Mouse (Mus musculus) ES-Bruce4 (cell line): ENCODE measurements around the gene Hoxc11. TPM values are rescaled to one million over a fixed set of nuclear protein-coding genes. Genes with fewer than 3 reads are reported as not detected.
A peak's percentile ranks its signal among the peaks of the same experiment; 100 is the strongest.

ENCODE experiments used
- H3K27ac ChIP-seq: 2 replicates; pipeline ENCODE4 v1.5.1; 2012; ENCODE audit warnings: low read length, inconsistent platforms; ENCODE audit not compliant: insufficient read depth
- H3K27me3 ChIP-seq: 2 replicates; pipeline ENCODE4 v1.6.1; 2012; ENCODE audit warnings: mild to moderate bottlenecking, low read length, inconsistent platforms; ENCODE audit not compliant: control insufficient read depth, poor library complexity, insufficient read depth, severe bottlenecking
- H3K36me3 ChIP-seq: 2 replicates; pipeline ENCODE4 v1.6.1; 2012; ENCODE audit warnings: inconsistent platforms, mild to moderate bottlenecking, low read length, moderate library complexity; ENCODE audit not compliant: control insufficient read depth, poor library complexity, insufficient read depth, severe bottlenecking
- H3K4me1 ChIP-seq: one replicate; pipeline ENCODE4 v1.8.1; 2011; ENCODE audit warnings: low read length; ENCODE audit not compliant: control insufficient read depth, insufficient read depth
- H3K4me3 ChIP-seq: 2 replicates; pipeline ENCODE4 v1.5.1; 2011; ENCODE audit warnings: low read depth, mild to moderate bottlenecking, low read length
- H3K9ac ChIP-seq: 2 replicates; pipeline ENCODE4 v1.6.1; 2012; ENCODE audit warnings: low read depth, mild to moderate bottlenecking, inconsistent platforms; ENCODE audit not compliant: poor library complexity, severe bottlenecking
- H3K9me3 ChIP-seq: replicated peaks from 2 replicates; pipeline ENCODE4 v1.6.1; 2012; ENCODE audit warnings: mild to moderate bottlenecking, low read length, inconsistent platforms; ENCODE audit not compliant: control insufficient read depth, poor library complexity, insufficient read depth, severe bottlenecking
- CTCF ChIP-seq: IDR thresholded peaks from one replicate; pipeline ENCODE4 v1.8.1; 2011; ENCODE audit warnings: low read depth, low read length
- EP300 ChIP-seq: IDR thresholded peaks from 2 replicates; pipeline ENCODE4 v1.6.1; 2011; ENCODE audit warnings: low read depth, low read length; ENCODE audit not compliant: insufficient read depth
- POLR2A ChIP-seq: IDR thresholded peaks from one replicate; pipeline ENCODE4 v1.8.1; 2011; ENCODE audit warnings: low read length; ENCODE audit not compliant: insufficient read depth
- polyA plus RNA-seq: library from polyadenylated mRNA; stranded (reverse); fragments of >200 nt; gene quantifications from 2 replicates; pipeline ENCODE4 v1.2.4, GENCODE M21; 2011; ENCODE audit warnings: low read depth; ENCODE audit not compliant: missing spikeins, insufficient read depth, insufficient read length

The Hoxc11 gene
- polyA plus RNA-seq, 1 experiment, result not detected

- H3K4me3 ChIP-seq, result peak within 1 kb of the TSS; percentile 44
- no peaks in the 10 kb centered on the region for H3K4me1 ChIP-seq
- H3K9ac ChIP-seq, result no peak within 1 kb of the TSS
- H3K27ac ChIP-seq, result no peak within 1 kb of the TSS
- no peaks in the 10 kb centered on the region for H3K36me3 ChIP-seq
- no peak for TF ChIP-seq POLR2A
- no peak for TF ChIP-seq CTCF
- TF ChIP-seq EP300, result no peak
- H3K9me3 ChIP-seq, result no peaks in the 10 kb centered on the region
- H3K27me3 ChIP-seq, result peaks cover 43% of the 10 kb centered on the region
These were observed 13.0 kb downstream of the Hoxc11 start, which contains the start of gene Hoxc5 for GRCm38 (mm10) chr15:102967312-102967510. Hoxc5 (plus strand) TSS chr15:102967443.

GRCm38 (mm10) chr15:102967511-102968397 is 13.5 kb downstream of the Hoxc11 start:
- Histone ChIP-seq H3K4me3 (no peak overlapping the region), H3K4me1 (no peaks in the 10 kb centered on the region), H3K9ac (no peak overlapping the region), H3K9me3 (no peaks in the 10 kb centered on the region), H3K27me3 (peaks cover 45% of the 10 kb centered on the region), H3K36me3 (no peaks in the 10 kb centered on the region), H3K27ac (no peak overlapping the region)
- TF ChIP-seq CTCF (no peak), EP300 (no peak), POLR2A (no peak)

GRCm38 (mm10) chr15:102969296-102969695 is 15.1 kb downstream of the Hoxc11 start:
- Histone ChIP-seq H3K27ac (no peak overlapping the region), H3K27me3 (peaks cover 44% of the 10 kb centered on the region), H3K9ac (no peak overlapping the region), H3K36me3 (no peaks in the 10 kb centered on the region), H3K4me3 (no peak overlapping the region), H3K4me1 (no peaks in the 10 kb centered on the region), H3K9me3 (no peaks in the 10 kb centered on the region)
- TF ChIP-seq CTCF (no peak), EP300 (no peak), POLR2A (no peak)

GRCm38 (mm10) chr15:102970740-102971139 is 16.5 kb downstream of the Hoxc11 start:
- no peaks in the 10 kb centered on the region for H3K9me3 ChIP-seq
- H3K36me3 ChIP-seq, result no peaks in the 10 kb centered on the region
- H3K4me1 ChIP-seq, result no peaks in the 10 kb centered on the region
- H3K27ac ChIP-seq, result no peak overlapping the region
- no peak overlapping the region for H3K4me3 ChIP-seq
- TF ChIP-seq POLR2A (no peak), CTCF (no peak), EP300 (no peak)
- H3K9ac ChIP-seq, result no peak overlapping the region
- H3K27me3 ChIP-seq, result peaks cover 43% of the 10 kb centered on the region

GRCm38 (mm10) chr15:102972254-102972653 is 18.0 kb downstream of the Hoxc11 start:
- no peaks in the 10 kb centered on the region for H3K36me3 ChIP-seq
- no peak for TF ChIP-seq POLR2A
- no peak for TF ChIP-seq EP300
- TF ChIP-seq CTCF, result no peak
- H3K4me3 ChIP-seq, result no peak overlapping the region
- H3K9me3 ChIP-seq, result no peaks in the 10 kb centered on the region
- H3K9ac ChIP-seq, result no peak overlapping the region
- no peak overlapping the region for H3K27ac ChIP-seq
- no peaks in the 10 kb centered on the region for H3K4me1 ChIP-seq
- H3K27me3 ChIP-seq, result peaks cover 48% of the 10 kb centered on the region

GRCm38 (mm10) chr15:102972753-102973152 is 18.5 kb downstream of the Hoxc11 start:
- Histone ChIP-seq H3K9me3 (no peaks in the 10 kb centered on the region), H3K36me3 (no peaks in the 10 kb centered on the region), H3K4me1 (no peaks in the 10 kb centered on the region), H3K27ac (no peak overlapping the region), H3K4me3 (no peak overlapping the region), H3K9ac (no peak overlapping the region), H3K27me3 (peaks cover 48% of the 10 kb centered on the region)
- no peak for TF ChIP-seq CTCF
- no peak for TF ChIP-seq EP300
- no peak for TF ChIP-seq POLR2A
